Mouse (Mus musculus) forebrain, embryonic 16.5 days (tissue): ENCODE data around the gene Cmklr1. TPM values are rescaled to one million over a fixed set of nuclear protein-coding genes. Genes with fewer than 3 reads are reported as not detected.

Experiments used
- ATAC-seq: fragments of 200-750 bp; cut with Nextera tagmentation; 2 replicates; pipeline ENCODE4 v1.8.0; 2017; ENCODE audit warnings: mild to moderate bottlenecking, moderate library complexity
- H3K27ac ChIP-seq: fragments of 300-500 bp; sonication (generic); 2 replicates; pipeline ENCODE4 v1.5.1; 2014; ENCODE audit warnings: low read length, control low read depth
- H3K27me3 ChIP-seq: fragments of 300-500 bp; sonication (generic); replicated peaks from 2 replicates; pipeline ENCODE4 v1.6.1; 2014; ENCODE audit warnings: low read length; ENCODE audit not compliant: control insufficient read depth, insufficient read depth
- H3K36me3 ChIP-seq: fragments of 300-500 bp; sonication (generic); 2 replicates; pipeline ENCODE4 v1.6.1; 2014; ENCODE audit not compliant: control insufficient read depth, insufficient read depth
- H3K4me1 ChIP-seq: fragments of 300-500 bp; sonication (generic); replicated peaks from 2 replicates; pipeline ENCODE4 v1.6.1; 2014; ENCODE audit warnings: low read length; ENCODE audit not compliant: control insufficient read depth, insufficient read depth
- H3K4me2 ChIP-seq: fragments of 300-500 bp; sonication (generic); 2 replicates; pipeline ENCODE4 v1.6.1; 2014; ENCODE audit warnings: mild to moderate bottlenecking, low read length, control low read depth
- H3K4me3 ChIP-seq: fragments of 300-500 bp; sonication (generic); replicated peaks from 2 replicates; pipeline ENCODE4 v1.5.1; 2014; ENCODE audit warnings: mild to moderate bottlenecking, low read length, control low read depth
- H3K9ac ChIP-seq: fragments of 300-500 bp; sonication (generic); replicated peaks from 2 replicates; pipeline ENCODE4 v1.6.1; 2014; ENCODE audit warnings: low read depth, low read length, control low read depth
- H3K9me3 ChIP-seq: fragments of 300-500 bp; sonication (generic); 2 replicates; pipeline ENCODE4 v1.6.1; 2016; ENCODE audit warnings: low read length; ENCODE audit not compliant: control insufficient read depth
- WGBS: fragments of 180-500 bp; shearing (Covaris S2); extraction: QIAGEN DNeasy Blood & Tissue Kit; methylation state at CpG from one replicate; pipeline ENCODE4 v1.1.7; 2014; 5-methylcytosine and 5-hydroxymethylcytosine counted together
- polyA plus RNA-seq: library from polyadenylated mRNA; unstranded; fragments of >200 nt; fragmentation: Nextera tagmentation; extraction: Ambion mirVana; gene quantifications from 2 replicates; pipeline ENCODE4 v1.2.1, GENCODE M21; 2015

Cmklr1 gene
- polyA plus RNA-seq, 1 experiment from 2014 or later, result 2.3 TPM

GRCm38 (mm10) chr5:113579128-113579527, 71.1 kb downstream of the Cmklr1 start:
- Histone ChIP-seq H3K36me3 (no peaks in the 10 kb centered on the region), H3K9me3 (no peaks in the 10 kb centered on the region), H3K4me2 (no peak overlapping the region), H3K27me3 (no peaks in the 10 kb centered on the region), H3K4me3 (no peak overlapping the region), H3K4me1 (peaks cover 22% of the 10 kb centered on the region), H3K9ac (no peak overlapping the region), H3K27ac (no peak overlapping the region)
- ATAC-seq, result no peak
- WGBS, result 73% methylated on average over 4 of the region's 4 CpGs

GRCm38 (mm10) chr5:113578428-113578827, 71.8 kb downstream of the Cmklr1 start:
- H3K9me3 ChIP-seq, result no peaks in the 10 kb centered on the region
- 63% methylated on average over 6 of the region's 6 CpGs for WGBS
- no peak overlapping the region for H3K27ac ChIP-seq
- H3K4me3 ChIP-seq, result no peak overlapping the region
- peaks cover 22% of the 10 kb centered on the region for H3K4me1 ChIP-seq
- H3K27me3 ChIP-seq, result no peaks in the 10 kb centered on the region
- H3K4me2 ChIP-seq, result no peak overlapping the region
- no peak for ATAC-seq
- no peak overlapping the region for H3K9ac ChIP-seq
- H3K36me3 ChIP-seq, result no peaks in the 10 kb centered on the region

DNA sequence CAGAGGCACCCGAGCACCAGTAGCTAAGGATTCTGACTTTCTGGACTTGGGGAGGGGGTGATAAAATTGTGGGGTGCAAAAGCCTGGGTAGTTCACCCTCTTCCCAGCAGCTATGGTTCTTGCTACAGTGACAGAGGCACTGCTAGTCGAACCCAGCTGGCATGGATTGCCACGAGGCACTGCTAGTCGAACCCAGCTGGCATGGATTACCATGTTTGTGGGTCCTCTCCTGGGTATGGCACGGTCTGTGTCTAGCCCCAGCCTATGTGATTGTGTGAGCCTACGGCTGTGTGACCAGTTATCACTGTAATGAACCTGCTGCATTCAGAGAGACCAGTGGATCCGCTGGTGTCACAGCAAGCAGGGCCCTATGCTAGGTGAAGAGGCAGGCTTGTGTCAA, 72.7 kb downstream of the Cmklr1 start:
- H3K27ac ChIP-seq, result no peak overlapping the region
- H3K36me3 ChIP-seq, result no peaks in the 10 kb centered on the region
- WGBS, result 64% methylated on average over 7 of the region's 7 CpGs
- peak overlapping the region; percentile 35 for H3K9ac ChIP-seq
- H3K27me3 ChIP-seq, result no peaks in the 10 kb centered on the region
- H3K4me2 ChIP-seq, result peak overlapping the region; percentile 36
- H3K4me3 ChIP-seq, result peak overlapping the region; percentile 22
- peak; percentile 74; the same call in 1 of the 2 replicates for ATAC-seq
- H3K4me1 ChIP-seq, result peaks cover 22% of the 10 kb centered on the region
- H3K9me3 ChIP-seq, result no peaks in the 10 kb centered on the region

DNA sequence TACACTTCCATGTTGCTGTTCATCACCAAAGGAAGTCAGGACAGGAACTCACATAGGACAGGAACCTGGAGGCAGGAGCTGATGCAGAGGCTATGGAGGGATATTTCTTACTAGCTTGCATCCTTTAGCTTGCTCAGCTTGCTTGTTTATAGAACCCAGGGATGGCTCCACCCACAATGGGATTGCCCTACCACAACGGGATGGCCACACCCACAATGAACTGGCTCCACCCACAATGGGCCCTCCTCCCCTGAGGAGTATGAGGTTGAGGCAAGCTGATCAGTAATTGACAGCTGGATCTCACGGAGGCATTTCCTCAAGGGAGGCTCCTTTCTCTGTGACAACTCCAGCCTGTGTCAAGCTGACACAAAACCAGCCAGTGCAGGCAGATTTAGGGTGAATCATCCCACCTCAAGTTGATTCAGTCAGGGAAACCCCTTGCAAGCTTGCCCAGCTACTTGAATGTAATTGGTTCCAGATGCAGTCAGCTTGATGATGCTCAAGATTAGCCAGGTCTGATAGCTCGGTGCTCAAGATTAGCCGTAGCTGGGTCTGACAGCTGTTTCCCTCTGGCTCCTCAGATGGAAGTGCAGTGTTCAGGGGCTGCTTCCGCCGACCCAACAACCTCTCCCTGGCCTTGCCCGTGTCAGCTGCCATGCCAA, 80.0 kb downstream of the Cmklr1 start:
- Histone ChIP-seq H3K4me2 (no peak overlapping the region), H3K27ac (no peak overlapping the region), H3K36me3 (no peaks in the 10 kb centered on the region), H3K9ac (no peak overlapping the region), H3K4me1 (no peaks in the 10 kb centered on the region), H3K4me3 (no peak overlapping the region), H3K9me3 (no peaks in the 10 kb centered on the region), H3K27me3 (no peaks in the 10 kb centered on the region)
- 54% methylated on average over 7 of the region's 7 CpGs for whole genome bisulfite sequencing
- ATAC-seq, result no peak

GRCm38 (mm10) chr5:113565858-113566257, 84.4 kb downstream of the Cmklr1 start:
- no peaks in the 10 kb centered on the region for H3K27me3 ChIP-seq
- H3K9ac ChIP-seq, result no peak overlapping the region
- H3K4me3 ChIP-seq, result no peak overlapping the region
- no peak for ATAC-seq
- H3K36me3 ChIP-seq, result no peaks in the 10 kb centered on the region
- H3K9me3 ChIP-seq, result no peaks in the 10 kb centered on the region
- no peaks in the 10 kb centered on the region for H3K4me1 ChIP-seq
- H3K4me2 ChIP-seq, result no peak overlapping the region
- H3K27ac ChIP-seq, result no peak overlapping the region
- 72% methylated on average over 12 of the region's 12 CpGs for WGBS

GRCm38 (mm10) chr5:113565101-113565854, 84.9 kb downstream of the Cmklr1 start:
- Histone ChIP-seq H3K27ac (no peak overlapping the region), H3K4me1 (no peaks in the 10 kb centered on the region), H3K27me3 (no peaks in the 10 kb centered on the region), H3K4me3 (no peak overlapping the region), H3K9me3 (no peaks in the 10 kb centered on the region), H3K9ac (no peak overlapping the region), H3K36me3 (no peaks in the 10 kb centered on the region), H3K4me2 (no peak overlapping the region)
- WGBS, result 72% methylated on average over 10 of the region's 10 CpGs
- ATAC-seq, result no peak

- Histone ChIP-seq H3K27me3 (no peaks in the 10 kb centered on the region), H3K4me1 (no peaks in the 10 kb centered on the region), H3K9ac (no peak overlapping the region), H3K27ac (no peak overlapping the region), H3K4me2 (no peak overlapping the region), H3K4me3 (no peak overlapping the region), H3K36me3 (no peaks in the 10 kb centered on the region), H3K9me3 (no peaks in the 10 kb centered on the region)
- ATAC-seq, result no peak
- 26% methylated on average over 4 of the region's 4 CpGs for WGBS
Measured at GRCm38 (mm10) chr5:113564463-113564862, 85.8 kb downstream of the Cmklr1 start.

Other genes with a start within 250 kb of the Cmklr1 start
- 6.6 and 11.3 TPM in 2 replicates for gene Wscd2, start 160.1 kb downstream of the Cmklr1 start, polyA plus RNA-seq
- gene 1700069L16Rik, start 74.3 kb upstream of the Cmklr1 start, polyA plus RNA-seq, result not detected in 2 replicates
- gene Ficd, start 85.4 kb upstream of the Cmklr1 start, polyA plus RNA-seq, result 9.2 and 9.6 TPM in 2 replicates
- 50.7 and 52.7 TPM in 2 replicates for gene Sart3, start 122.1 kb upstream of the Cmklr1 start, polyA plus RNA-seq
- gene Iscu, start 122.3 kb upstream of the Cmklr1 start, polyA plus RNA-seq, result 76.9 and 79.6 TPM in 2 replicates
- 4.4 and 7.9 TPM in 2 replicates for gene Tmem119, start 150.1 kb upstream of the Cmklr1 start, polyA plus RNA-seq
- gene Selplg, start 182.2 kb upstream of the Cmklr1 start, polyA plus RNA-seq, result 1.8 and 2.0 TPM in 2 replicates